Mouse (Mus musculus) bone marrow, adult 2 months (tissue): ENCODE results near the gene Fgr. TPM values are rescaled to one million over a fixed set of nuclear protein-coding genes. Genes with fewer than 3 reads are reported as not detected.

Experiments
- H3K27ac ChIP-seq: fragments of 200-500 bp; 2 replicates; pipeline ENCODE4 v1.5.1; 2012; ENCODE audit warnings: low read depth, mild to moderate bottlenecking, control low read depth, inconsistent platforms, low read length; ENCODE audit not compliant: control insufficient read depth, poor library complexity, insufficient read depth
- H3K4me1 ChIP-seq: fragments of 200-500 bp; 2 replicates; pipeline ENCODE4 v1.6.1; 2011; ENCODE audit warnings: low read length; ENCODE audit not compliant: control insufficient read depth, insufficient read depth
- H3K4me3 ChIP-seq: fragments of 200-500 bp; replicated peaks from 2 replicates; pipeline ENCODE3; 2011; ENCODE audit warnings: mild to moderate bottlenecking, low read depth, low read length, control low read depth; ENCODE audit not compliant: control insufficient read depth
- CTCF ChIP-seq: fragments of 200-500 bp; IDR thresholded peaks from 2 replicates; pipeline ENCODE4 v1.5.1; 2011; ENCODE audit warnings: low read length, control low read depth; ENCODE audit not compliant: control insufficient read depth, insufficient read depth
- POLR2A ChIP-seq: fragments of 200-500 bp; IDR thresholded peaks from 2 replicates; pipeline ENCODE4 v1.6.1; 2011; ENCODE audit warnings: low read depth, mild to moderate bottlenecking, control low read depth, low read length, borderline replicate concordance; ENCODE audit not compliant: control insufficient read depth
- WGBS: fragments of 180-500 bp; shearing (Covaris S2); methylation state at CpG from one replicate; pipeline ENCODE4 v1.1.7; 2018; 5-methylcytosine and 5-hydroxymethylcytosine counted together
- polyA plus RNA-seq: library from polyadenylated mRNA; stranded (reverse); fragments of >200 nt; gene quantifications from 2 replicates; pipeline ENCODE4 v1.2.4, GENCODE M21; 2011; ENCODE audit warnings: low replicate concordance; ENCODE audit not compliant: missing spikeins, insufficient read depth, insufficient read length

Fgr gene
- polyA plus RNA-seq, 1 experiment, result 53.3 TPM

- Histone ChIP-seq H3K27ac (no peak overlapping the region), H3K4me1 (peaks cover 5% of the 10 kb centered on the region), H3K4me3 (no peak overlapping the region)
- no peak for TF ChIP-seq CTCF
- no peak for TF ChIP-seq POLR2A
- 80% methylated on average over 7 of the region's 7 CpGs for WGBS
Measured at GRCm38 (mm10) chr4:132954530-132955394, 19.1 kb upstream of the Fgr start.

GRCm38 (mm10) chr4:132955395-132955791 lies 18.5 kb upstream of the Fgr start:
- TF ChIP-seq CTCF (no peak), POLR2A (no peak)
- Histone ChIP-seq H3K27ac (no peak overlapping the region), H3K4me3 (no peak overlapping the region), H3K4me1 (peaks cover 9% of the 10 kb centered on the region)
- WGBS, result 48% methylated on average over 2 of the region's 2 CpGs

- no peak for TF ChIP-seq POLR2A
- TF ChIP-seq CTCF, result no peak
- WGBS, result 62% methylated on average over 10 of the region's 10 CpGs
- Histone ChIP-seq H3K4me1 (peaks cover 15% of the 10 kb centered on the region), H3K4me3 (no peak overlapping the region), H3K27ac (peak overlapping the region; percentile 17)
Measured at GRCm38 (mm10) chr4:132958741-132959678, 14.9 kb upstream of the Fgr start.

GRCm38 (mm10) chr4:132959679-132960045 lies 14.2 kb upstream of the Fgr start:
- peaks cover 15% of the 10 kb centered on the region for H3K4me1 ChIP-seq
- 49% methylated on average over 3 of the region's 3 CpGs for WGBS
- H3K27ac ChIP-seq, result peak overlapping the region; percentile 27; the same call in 1 of the 2 replicates

GRCm38 (mm10) chr4:132960313-132960712 lies 13.6 kb upstream of the Fgr start:
- no peak for TF ChIP-seq CTCF
- Histone ChIP-seq H3K4me3 (no peak overlapping the region), H3K4me1 (peaks cover 15% of the 10 kb centered on the region), H3K27ac (peak overlapping the region; percentile 13; the same call in 1 of the 2 replicates)
- 81% methylated on average over 5 of the region's 5 CpGs for WGBS

More at GRCm38 (mm10) chr4:132959679-132960045, 14.2 kb upstream of the Fgr start:
- TF ChIP-seq CTCF, result no peak
- no peak for TF ChIP-seq POLR2A
- no peak overlapping the region for H3K4me3 ChIP-seq

- Histone ChIP-seq H3K4me3 (no peak overlapping the region), H3K4me1 (peaks cover 15% of the 10 kb centered on the region), H3K27ac (peak overlapping the region; percentile 13; the same call in 1 of the 2 replicates)
- TF ChIP-seq CTCF, result no peak
- no peak for TF ChIP-seq POLR2A
- 38% methylated on average over 13 of the region's 13 CpGs for WGBS
Measured at GRCm38 (mm10) chr4:132960864-132961639, 12.8 kb upstream of the Fgr start.

- no peak for TF ChIP-seq CTCF
- TF ChIP-seq POLR2A, result no peak
- 71% methylated on average over 5 of the region's 5 CpGs for WGBS
- H3K4me1 ChIP-seq, result peaks cover 15% of the 10 kb centered on the region
- H3K27ac ChIP-seq, result no peak overlapping the region
- no peak overlapping the region for H3K4me3 ChIP-seq
Measured at GRCm38 (mm10) chr4:132961866-132962265, 12.0 kb upstream of the Fgr start.
